Mouse (Mus musculus): ENCODE results near the gene 4430402I18Rik.

DNA sequence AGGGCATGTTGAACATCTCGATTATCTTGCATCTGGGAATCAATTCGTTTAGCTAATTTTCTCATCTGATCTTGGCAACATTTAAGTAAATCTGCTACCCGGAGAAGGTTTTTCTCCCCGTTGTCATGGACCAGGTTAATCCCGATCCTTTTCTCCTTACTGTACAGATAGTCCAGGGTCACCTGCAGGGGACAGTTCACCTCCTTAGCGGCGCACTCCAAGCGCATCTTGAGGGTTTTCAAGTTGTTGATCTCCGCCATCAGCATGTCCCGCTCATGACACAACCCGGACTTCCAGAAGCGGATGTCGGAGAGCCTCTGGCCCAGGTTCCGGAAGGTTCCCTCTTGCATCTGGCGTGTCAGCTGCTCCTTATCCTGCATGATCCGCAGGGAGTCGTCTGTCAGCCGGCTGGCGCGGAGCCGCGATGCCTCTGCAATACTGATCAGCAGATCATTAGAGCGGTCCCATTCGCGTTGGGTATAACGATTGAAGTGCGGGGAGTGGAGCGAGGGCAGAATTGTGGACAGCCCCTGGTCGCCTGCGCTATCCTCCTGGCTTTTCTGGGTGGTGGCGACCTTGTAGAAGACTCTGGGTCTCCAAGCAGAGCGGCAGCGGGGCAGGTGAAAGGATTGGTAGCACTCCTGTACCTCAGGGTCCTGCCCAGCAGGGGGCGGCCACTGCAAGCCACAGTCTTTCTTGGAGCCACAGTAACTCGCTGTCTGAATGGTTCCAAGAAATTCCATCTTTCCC is 7.4 kb upstream of the 4430402I18Rik start:
- TF ChIP-seq CTCF (conservative IDR thresholded peaks at IDR 0.05 in 1 of 2, IDR thresholded peaks at IDR 0.05 in 1 of 2; ENCODE audit: low read depth in 2 of 2, low read length in 2 of 2) (peak; percentile 31 to 80; a peak in 3 of 4 replicates), TCF12 (IDR thresholded peaks at IDR 0.05; ENCODE audit: low read depth, low read length) (no peak), ELF1 (IDR thresholded peaks at IDR 0.05; ENCODE audit: low read depth, low read length) (no peak), PAX5 (IDR thresholded peaks at IDR 0.05; ENCODE audit: low read length) (no peak), JUN (IDR thresholded peaks at IDR 0.05; ENCODE audit: insufficient read depth, low read depth, low read length) (no peak), USF1 (IDR thresholded peaks at IDR 0.05; ENCODE audit: low read depth, low read length) (no peak), MAZ (IDR thresholded peaks at IDR 0.05; ENCODE audit: low read depth, low read length) (no peak), GABPA (IDR thresholded peaks at IDR 0.05; ENCODE audit: insufficient replicate concordance, low read depth, low read length) (no peak)
